Mouse (Mus musculus): ENCODE data around the gene BC016579. TPM values are rescaled to one million over a fixed set of nuclear protein-coding genes. Genes with fewer than 3 reads are reported as not detected.

The BC016579 gene
- polyA plus RNA-seq, 1 experiment from 2014 or later: not detected

GRCm38 (mm10) chr16:45609300-45609699 is 44.6 kb downstream of the BC016579 start:
- ATAC-seq (ENCODE audit: insufficient number of reproducible peaks, insufficient read depth, low FRiP score, low TSS enrichment): no peak
- Histone ChIP-seq H3K27ac (no peak overlapping the region), H3K36me3 (no peaks in the 10 kb centered on the region), H3K4me3 (no peak overlapping the region), H3K9me3 (no peaks in the 10 kb centered on the region), H3K4me1 (no peaks in the 10 kb centered on the region), H3K9ac (no peak overlapping the region), H3K4me2 (replicated peaks) (no peak overlapping the region), H3K27me3 (no peaks in the 10 kb centered on the region)
- 81% methylated on average over 3 of the region's 3 CpGs for WGBS

GRCm38 (mm10) chr16:45608481-45608954 is 45.4 kb downstream of the BC016579 start:
- no peak overlapping the region for H3K9ac ChIP-seq
- H3K27me3 ChIP-seq: no peaks in the 10 kb centered on the region
- H3K4me1 ChIP-seq: no peaks in the 10 kb centered on the region
- no peaks in the 10 kb centered on the region for H3K9me3 ChIP-seq
- H3K27ac ChIP-seq: no peak overlapping the region
- H3K36me3 ChIP-seq: no peaks in the 10 kb centered on the region
- no peak for ATAC-seq (ENCODE audit: insufficient number of reproducible peaks, insufficient read depth, low FRiP score, low TSS enrichment)
- no peak overlapping the region for H3K4me3 ChIP-seq
- 42% methylated on average over 4 of the region's 4 CpGs for WGBS
- no peak overlapping the region for H3K4me2 ChIP-seq (replicated peaks)

GRCm38 (mm10) chr16:45595494-45595893 is 58.4 kb downstream of the BC016579 start:
- Histone ChIP-seq H3K9me3 (no peaks in the 10 kb centered on the region), H3K4me3 (no peak overlapping the region), H3K9ac (no peak overlapping the region), H3K27me3 (no peaks in the 10 kb centered on the region), H3K36me3 (no peaks in the 10 kb centered on the region), H3K4me1 (no peaks in the 10 kb centered on the region), H3K4me2 (replicated peaks) (no peak overlapping the region), H3K27ac (no peak overlapping the region)
- ATAC-seq (ENCODE audit: insufficient number of reproducible peaks, insufficient read depth, low FRiP score, low TSS enrichment): no peak

- 71% methylated on average over 1 of the region's 1 CpGs for WGBS
- no peak for ATAC-seq (ENCODE audit: insufficient number of reproducible peaks, insufficient read depth, low FRiP score, low TSS enrichment)
- Histone ChIP-seq H3K4me1 (no peaks in the 10 kb centered on the region), H3K27me3 (no peaks in the 10 kb centered on the region), H3K4me3 (no peak overlapping the region), H3K9ac (no peak overlapping the region), H3K36me3 (no peaks in the 10 kb centered on the region), H3K4me2 (replicated peaks) (no peak overlapping the region), H3K27ac (no peak overlapping the region), H3K9me3 (no peaks in the 10 kb centered on the region)
These were observed 60.2 kb downstream of the BC016579 start for GRCm38 (mm10) chr16:45593656-45594055.

GRCm38 (mm10) chr16:45582512-45582911 is 71.4 kb downstream of the BC016579 start:
- no peaks in the 10 kb centered on the region for H3K9me3 ChIP-seq
- H3K4me3 ChIP-seq: no peak overlapping the region
- no peaks in the 10 kb centered on the region for H3K4me1 ChIP-seq
- H3K9ac ChIP-seq: no peak overlapping the region
- no peak for ATAC-seq (ENCODE audit: insufficient number of reproducible peaks, insufficient read depth, low FRiP score, low TSS enrichment)
- no peak overlapping the region for H3K27ac ChIP-seq
- H3K27me3 ChIP-seq: no peaks in the 10 kb centered on the region
- H3K4me2 ChIP-seq (replicated peaks): no peak overlapping the region
- WGBS: 36% methylated on average over 2 of the region's 2 CpGs
- no peaks in the 10 kb centered on the region for H3K36me3 ChIP-seq

- ATAC-seq (ENCODE audit: insufficient number of reproducible peaks, insufficient read depth, low FRiP score, low TSS enrichment): no peak
- WGBS: 61% methylated on average over 12 of the region's 12 CpGs
- Histone ChIP-seq H3K4me3 (no peak overlapping the region), H3K27me3 (no peaks in the 10 kb centered on the region), H3K9ac (no peak overlapping the region), H3K4me2 (replicated peaks) (no peak overlapping the region), H3K4me1 (no peaks in the 10 kb centered on the region), H3K27ac (no peak overlapping the region), H3K36me3 (no peaks in the 10 kb centered on the region), H3K9me3 (no peaks in the 10 kb centered on the region)
These were observed 74.0 kb downstream of the BC016579 start for GRCm38 (mm10) chr16:45579883-45580282.

Other genes starting within 250 kb of the BC016579 start
- gene Cd200, start 245.0 kb downstream of the BC016579 start, polyA plus RNA-seq (2016; fragmentation: Nextera tagmentation; extraction: Ambion mirVana): 27.2 and 28.4 TPM in 2 replicates
- not detected in 2 replicates for gene Gm609, start 161.1 kb downstream of the BC016579 start, polyA plus RNA-seq (2016; fragmentation: Nextera tagmentation; extraction: Ambion mirVana)
- gene Gm17783, start 122.0 kb downstream of the BC016579 start, polyA plus RNA-seq (2016; fragmentation: Nextera tagmentation; extraction: Ambion mirVana): not detected in 2 replicates
- not detected in 2 replicates for gene Slc9c1, start 118.8 kb downstream of the BC016579 start, polyA plus RNA-seq (2016; fragmentation: Nextera tagmentation; extraction: Ambion mirVana)
- 0.11 and 0.26 TPM in 2 replicates for gene Gcsam, start 43.7 kb downstream of the BC016579 start, polyA plus RNA-seq (2016; fragmentation: Nextera tagmentation; extraction: Ambion mirVana)
- gene Tmprss7, start 39.6 kb upstream of the BC016579 start, polyA plus RNA-seq (2016; fragmentation: Nextera tagmentation; extraction: Ambion mirVana): 0.22 and 0.29 TPM in 2 replicates
- gene Tagln3, start 70.5 kb upstream of the BC016579 start, polyA plus RNA-seq (2016; fragmentation: Nextera tagmentation; extraction: Ambion mirVana): 60.2 and 81.5 TPM in 2 replicates
- 37.3 and 43.6 TPM in 2 replicates for gene Abhd10, start 88.9 kb upstream of the BC016579 start, polyA plus RNA-seq (2016; fragmentation: Nextera tagmentation; extraction: Ambion mirVana)

All from embryonic facial prominence, embryonic 12.5 days (tissue).